Mouse (Mus musculus) lung, embryonic 15.5 days (tissue): ENCODE data around the gene Adnp. TPM values are rescaled to one million over a fixed set of nuclear protein-coding genes. Genes with fewer than 3 reads are reported as not detected.

Source experiments
- ATAC-seq: fragments of 200-750 bp; cut with Nextera tagmentation; 2 replicates; pipeline ENCODE4 v1.8.0; 2017; ENCODE audit warnings: moderate number of reproducible peaks, borderline replicate concordance; ENCODE audit not compliant: low FRiP score, low TSS enrichment; ENCODE audit errors: extremely low read depth
- H3K27ac ChIP-seq: fragments of 300-500 bp; sonication (generic); 2 replicates; pipeline ENCODE4 v1.5.1; 2015; ENCODE audit warnings: moderate library complexity, mild to moderate bottlenecking, inconsistent platforms
- H3K27me3 ChIP-seq: fragments of 300-500 bp; sonication (generic); 2 replicates; pipeline ENCODE4 v1.6.1; 2015; ENCODE audit warnings: inconsistent platforms
- H3K36me3 ChIP-seq: fragments of 300-500 bp; sonication (generic); 2 replicates; pipeline ENCODE4 v1.6.1; 2015; ENCODE audit warnings: inconsistent platforms
- H3K4me1 ChIP-seq: fragments of 300-500 bp; sonication (generic); 2 replicates; pipeline ENCODE4 v1.6.1; 2015; ENCODE audit warnings: inconsistent platforms
- H3K4me2 ChIP-seq: fragments of 300-500 bp; sonication (generic); 2 replicates; pipeline ENCODE4 v1.6.1; 2015; ENCODE audit warnings: inconsistent platforms, mild to moderate bottlenecking, moderate library complexity
- H3K4me3 ChIP-seq: fragments of 300-500 bp; sonication (generic); 2 replicates; pipeline ENCODE4 v1.5.1; 2015; ENCODE audit warnings: mild to moderate bottlenecking, inconsistent platforms
- H3K9ac ChIP-seq: fragments of 300-500 bp; sonication (generic); 2 replicates; pipeline ENCODE4 v1.6.1; 2015; ENCODE audit warnings: inconsistent platforms
- H3K9me3 ChIP-seq: fragments of 300-500 bp; sonication (generic); 2 replicates; pipeline ENCODE4 v1.6.1; 2016; ENCODE audit warnings: inconsistent platforms
- WGBS: fragments of 180-500 bp; shearing (Covaris S2); methylation state at CpG from one replicate; pipeline ENCODE4 v1.1.7; 2015; 5-methylcytosine and 5-hydroxymethylcytosine counted together
- polyA plus RNA-seq: library from polyadenylated mRNA; unstranded; fragments of >200 nt; fragmentation: Nextera tagmentation; extraction: Ambion mirVana; gene quantifications from 2 replicates; pipeline ENCODE4 v1.2.1, GENCODE M21; 2015

Adnp gene
- polyA plus RNA-seq, 1 experiment from 2014 or later, result 9.3 TPM

DNA sequence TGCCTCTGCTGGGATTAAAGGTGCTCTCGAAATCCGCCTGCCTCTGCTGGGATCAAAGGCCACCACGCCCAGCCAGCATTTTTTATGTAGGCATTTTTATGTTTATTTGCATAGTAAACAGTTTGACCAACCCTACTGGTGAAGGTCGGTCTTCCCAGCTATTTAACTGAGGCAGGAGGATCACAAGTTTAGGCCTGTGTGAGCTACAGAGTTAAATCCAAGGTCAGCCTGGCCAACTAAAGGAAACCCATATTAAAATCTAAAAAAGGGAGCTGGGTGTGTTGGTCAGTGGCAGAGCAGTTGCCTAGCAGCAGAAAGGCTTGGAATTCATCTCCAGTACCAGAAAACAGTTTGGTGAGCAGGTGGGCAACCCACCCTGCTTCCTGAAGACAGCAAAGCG, 26.4 kb upstream of the Adnp start:
- H3K4me2 ChIP-seq, result no peak overlapping the region
- ATAC-seq, result no peak
- H3K4me1 ChIP-seq, result peaks cover 25% of the 10 kb centered on the region
- H3K9ac ChIP-seq, result no peak overlapping the region
- no peak overlapping the region for H3K4me3 ChIP-seq
- peaks cover 12% of the 10 kb centered on the region for H3K36me3 ChIP-seq
- no peaks in the 10 kb centered on the region for H3K9me3 ChIP-seq
- WGBS, result 86% methylated on average over 5 of the region's 5 CpGs
- H3K27ac ChIP-seq, result no peak overlapping the region
- no peaks in the 10 kb centered on the region for H3K27me3 ChIP-seq

DNA sequence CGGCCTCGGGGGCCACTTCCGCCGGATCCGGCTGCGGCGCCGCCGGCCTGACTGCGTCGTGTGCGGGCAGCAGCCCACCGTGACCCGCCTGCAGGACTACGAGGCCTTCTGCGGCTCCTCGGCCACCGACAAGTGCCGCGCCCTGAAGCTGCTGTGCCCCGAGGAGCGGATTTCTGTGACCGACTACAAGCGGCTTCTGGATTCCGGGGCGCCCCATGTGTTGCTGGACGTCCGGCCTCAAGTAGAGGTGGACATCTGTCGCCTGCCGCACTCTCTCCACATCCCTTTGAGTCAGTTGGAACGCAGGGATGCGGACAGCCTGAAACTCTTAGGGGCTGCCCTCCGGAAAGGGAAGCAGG, 24.5 kb upstream of the Adnp start:
- WGBS, result 50% methylated on average over 30 of the region's 33 CpGs
- no peak overlapping the region for H3K27ac ChIP-seq
- no peak for ATAC-seq
- H3K9me3 ChIP-seq, result no peaks in the 10 kb centered on the region
- peaks cover 27% of the 10 kb centered on the region for H3K4me1 ChIP-seq
- peak overlapping the region; percentile 96 for H3K4me2 ChIP-seq
- H3K27me3 ChIP-seq, result no peaks in the 10 kb centered on the region
- H3K4me3 ChIP-seq, result peak overlapping the region; percentile 66
- peaks cover 15% of the 10 kb centered on the region for H3K36me3 ChIP-seq
- H3K9ac ChIP-seq, result peak overlapping the region; percentile 80

DNA sequence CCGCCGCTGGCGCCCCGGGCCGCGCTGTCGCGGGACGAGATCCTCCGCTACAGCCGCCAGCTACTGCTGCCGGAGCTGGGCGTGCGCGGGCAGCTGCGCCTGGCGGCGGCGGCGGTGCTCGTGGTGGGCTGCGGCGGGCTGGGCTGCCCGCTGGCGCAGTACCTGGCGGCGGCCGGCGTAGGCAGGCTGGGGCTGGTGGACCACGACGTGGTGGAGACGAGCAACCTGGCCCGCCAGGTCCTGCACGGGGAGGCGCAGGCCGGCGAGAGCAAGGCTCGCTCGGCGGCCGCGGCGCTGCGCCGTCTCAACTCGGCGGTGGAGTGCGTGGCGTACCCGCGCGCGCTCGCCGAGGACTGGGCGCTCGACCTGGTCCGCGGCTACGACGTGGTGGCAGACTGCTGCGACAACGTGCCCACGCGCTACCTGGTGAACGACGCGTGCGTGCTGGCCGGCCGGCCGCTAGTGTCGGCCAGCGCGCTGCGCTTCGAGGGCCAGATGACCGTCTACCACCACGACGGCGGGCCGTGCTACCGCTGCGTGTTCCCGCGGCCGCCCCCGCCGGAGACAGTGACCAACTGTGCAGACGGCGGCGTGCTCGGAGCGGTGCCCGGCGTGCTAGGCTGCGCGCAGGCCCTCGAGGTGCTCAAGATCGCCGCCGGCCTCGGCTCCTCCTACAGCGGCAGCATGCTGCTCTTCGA, 24.0 kb upstream of the Adnp start:
- 2% methylated on average over 90 of the region's 105 CpGs for WGBS
- Histone ChIP-seq H3K9ac (peak overlapping the region; percentile 80), H3K27me3 (no peaks in the 10 kb centered on the region), H3K4me3 (peak overlapping the region; percentile 66), H3K27ac (peak overlapping the region; percentile 88), H3K9me3 (no peaks in the 10 kb centered on the region), H3K36me3 (peaks cover 20% of the 10 kb centered on the region), H3K4me1 (peaks cover 27% of the 10 kb centered on the region), H3K4me2 (peak overlapping the region; percentile 96)
- peak; percentile 36; the same call in 1 of the 2 replicates for ATAC-seq

DNA sequence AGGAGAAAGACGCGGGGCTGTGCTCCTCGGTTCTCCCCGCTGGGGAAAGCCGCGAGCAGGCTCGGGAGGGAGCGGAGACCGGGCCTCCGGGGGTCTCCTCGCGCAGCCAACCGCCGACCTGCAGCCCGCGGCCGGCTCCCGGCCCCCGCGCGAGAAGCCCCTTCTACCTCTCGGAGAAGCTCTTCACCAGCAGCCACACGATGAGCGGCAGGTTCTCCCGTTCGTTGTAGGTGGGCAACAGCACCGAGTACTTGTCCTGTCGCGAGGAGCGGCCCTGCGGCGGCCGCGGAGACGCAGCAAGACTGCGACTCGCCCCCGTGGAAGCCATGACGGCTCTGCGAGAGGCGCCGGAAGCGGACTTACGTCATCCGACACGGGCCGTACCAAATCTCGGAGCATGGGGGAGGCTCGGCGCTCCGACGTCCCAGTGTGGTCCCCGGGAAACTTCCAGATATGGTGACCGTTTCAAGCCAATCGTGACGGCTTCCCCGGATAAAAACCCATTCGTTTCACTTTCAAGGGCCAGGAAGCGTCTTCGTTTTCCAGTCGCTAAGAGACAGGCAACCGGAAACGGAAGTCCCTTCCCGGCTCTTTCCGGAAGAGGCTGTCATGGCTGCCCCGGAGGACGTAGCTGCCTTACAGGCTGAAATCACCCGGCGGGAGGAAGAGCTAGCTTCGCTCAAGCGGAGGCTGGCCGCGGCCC, 23.3 kb upstream of the Adnp start, which contains the start of the genes Gm20716, Dpm1 and Mocs3:
Gene Gm20716, minus strand, starts transcription at position 339 of the 703 bp plus-strand sequence.
Gene Dpm1, minus strand, starts transcription at position 566 of the 703 bp plus-strand sequence.
Gene Mocs3, plus strand, starts transcription at position 597 of the 703 bp plus-strand sequence.
- Histone ChIP-seq H3K27me3 (no peaks in the 10 kb centered on the region), H3K36me3 (peaks cover 28% of the 10 kb centered on the region), H3K9ac (peak within 1 kb of the TSS; percentile 80), H3K4me3 (peak within 1 kb of the TSS; percentile 66), H3K27ac (peak within 1 kb of the TSS; percentile 88), H3K4me1 (peaks cover 27% of the 10 kb centered on the region), H3K4me2 (peak within 1 kb of the TSS; percentile 96), H3K9me3 (no peaks in the 10 kb centered on the region)
- WGBS, result under 1% methylated on average over 73 of the region's 73 CpGs
- ATAC-seq, result peak; percentile 84

DNA sequence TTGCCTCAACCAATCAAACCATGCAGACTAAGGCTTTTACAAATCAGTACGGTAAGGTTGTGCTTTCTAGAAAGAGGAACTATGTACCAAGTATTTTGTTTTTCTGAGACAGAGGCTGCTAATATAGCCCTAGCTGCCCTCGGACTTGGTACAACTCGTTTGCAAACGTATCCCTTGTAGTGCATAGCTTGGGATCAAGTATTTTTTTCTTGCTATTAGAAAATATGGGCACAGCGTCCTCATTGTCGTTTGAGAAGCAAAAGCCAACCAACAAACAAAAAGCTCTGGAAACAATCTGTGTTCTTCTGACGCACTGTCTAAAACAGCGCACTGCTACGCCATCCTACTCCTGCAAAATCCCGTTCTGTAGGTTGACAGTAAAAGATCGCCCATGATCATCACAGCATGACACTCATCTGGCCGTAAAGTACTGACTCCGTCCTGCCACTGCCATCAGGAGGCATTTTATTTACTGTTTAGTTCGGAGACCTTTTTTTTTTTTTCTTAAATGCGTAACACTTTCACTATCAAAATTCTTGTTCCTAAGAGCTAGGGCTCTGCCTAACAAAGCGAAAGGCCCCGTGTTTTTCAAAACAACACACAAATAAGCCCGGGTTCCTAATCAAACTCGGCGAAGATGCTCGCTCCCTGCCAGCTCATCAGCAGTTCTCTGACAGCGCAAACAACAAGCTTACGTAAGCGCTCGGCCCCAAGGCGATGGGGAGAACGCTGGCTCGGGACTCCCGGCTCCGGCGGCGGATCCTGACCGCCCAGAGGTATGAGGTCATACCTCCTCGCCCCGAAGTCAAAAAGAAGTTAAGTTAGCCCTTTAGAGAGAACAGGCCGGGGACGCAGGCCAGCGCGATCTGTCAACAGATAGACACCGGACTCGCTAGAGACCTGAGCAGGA, 22.5 kb upstream of the Adnp start:
- ATAC-seq, result 0 out of 2 replicates have a peak, but pooled peaks have one; percentile 15
- Histone ChIP-seq H3K9me3 (no peaks in the 10 kb centered on the region), H3K4me1 (peaks cover 27% of the 10 kb centered on the region), H3K36me3 (peaks cover 34% of the 10 kb centered on the region), H3K27ac (peak overlapping the region; percentile 88), H3K4me3 (peak overlapping the region; percentile 66), H3K9ac (peak overlapping the region; percentile 80), H3K4me2 (peak overlapping the region; percentile 96), H3K27me3 (no peaks in the 10 kb centered on the region)
- 16% methylated on average over 41 of the region's 41 CpGs for WGBS

DNA sequence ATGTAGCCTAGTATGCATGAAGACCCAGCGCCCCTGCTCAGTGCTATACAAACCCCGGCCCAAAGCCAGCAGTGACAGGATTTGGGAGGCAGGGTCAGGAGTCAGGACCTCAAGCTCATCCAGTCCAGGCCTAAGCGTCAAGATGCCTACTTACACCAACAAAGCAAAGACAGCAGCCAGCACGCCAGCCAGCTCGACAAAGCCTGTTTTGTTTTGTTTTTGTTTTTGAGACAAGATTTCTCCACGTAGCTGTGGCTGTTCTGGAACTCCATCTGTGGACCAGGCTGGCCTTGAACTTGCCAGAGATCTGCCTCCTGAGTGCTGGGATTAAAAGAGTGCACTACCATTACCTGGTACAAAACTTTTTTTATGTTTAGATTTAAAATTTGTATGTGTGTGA, 16.4 kb upstream of the Adnp start:
- no peaks in the 10 kb centered on the region for H3K9me3 ChIP-seq
- no peak overlapping the region for H3K27ac ChIP-seq
- no peak for ATAC-seq
- WGBS, result 86% methylated on average over 6 of the region's 6 CpGs
- H3K36me3 ChIP-seq, result peaks cover 74% of the 10 kb centered on the region
- no peak overlapping the region for H3K9ac ChIP-seq
- H3K4me2 ChIP-seq, result no peak overlapping the region
- no peak overlapping the region for H3K4me3 ChIP-seq
- no peaks in the 10 kb centered on the region for H3K27me3 ChIP-seq
- peaks cover 2% of the 10 kb centered on the region for H3K4me1 ChIP-seq

DNA sequence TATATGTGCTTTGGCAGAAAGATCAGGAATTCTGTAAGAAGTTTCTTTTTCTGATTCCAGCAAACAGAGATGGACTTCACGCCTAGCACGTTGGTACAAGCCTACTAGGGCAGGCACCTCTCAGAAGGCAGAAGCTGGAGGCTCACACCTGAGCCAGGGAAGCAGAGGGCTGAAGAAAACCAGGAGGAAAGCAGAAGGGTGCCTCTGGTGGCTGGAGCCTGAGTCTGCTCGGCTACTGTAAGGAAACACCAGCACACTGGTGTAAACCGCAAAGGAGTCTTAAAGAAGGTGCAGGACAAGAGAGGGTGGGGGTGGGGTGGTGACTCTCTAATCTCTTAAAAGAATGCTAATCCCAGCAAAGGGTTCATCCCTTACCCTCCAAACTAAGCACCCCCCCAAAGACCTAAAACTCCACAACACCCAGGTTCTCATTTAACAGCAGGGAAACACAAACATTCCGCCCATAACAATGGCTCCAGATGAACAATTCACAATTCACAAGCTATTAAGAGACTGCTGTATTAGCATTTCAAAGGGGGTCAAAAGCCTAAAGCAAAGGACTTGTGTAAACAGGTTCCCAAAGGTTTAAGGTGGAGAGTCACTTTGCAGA, 7.0 kb upstream of the Adnp start:
- ATAC-seq, result no peak
- WGBS, result 47% methylated on average over 5 of the region's 5 CpGs
- no peaks in the 10 kb centered on the region for H3K27me3 ChIP-seq
- no peak overlapping the region for H3K27ac ChIP-seq
- no peak overlapping the region for H3K9ac ChIP-seq
- H3K4me3 ChIP-seq, result no peak overlapping the region
- no peaks in the 10 kb centered on the region for H3K9me3 ChIP-seq
- no peaks in the 10 kb centered on the region for H3K4me1 ChIP-seq
- H3K36me3 ChIP-seq, result peaks cover 80% of the 10 kb centered on the region
- no peak overlapping the region for H3K4me2 ChIP-seq

DNA sequence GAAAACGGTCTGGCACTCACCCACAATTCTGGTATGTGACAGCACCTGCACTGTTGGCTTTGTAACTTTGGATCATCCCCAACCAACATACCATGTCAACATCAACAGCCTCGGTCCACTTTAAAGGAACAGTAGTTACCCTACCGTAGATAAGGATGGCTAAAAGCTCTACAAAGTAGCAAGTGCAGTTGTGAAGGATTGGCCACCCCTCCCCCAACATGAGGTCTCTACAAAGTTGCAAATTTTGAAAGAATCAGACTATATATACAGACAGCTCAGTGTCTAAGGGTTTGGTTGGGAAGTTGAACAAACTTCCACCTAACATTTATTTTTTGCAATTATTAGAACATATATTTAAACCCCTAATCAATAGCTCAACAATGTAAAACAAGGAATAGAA, 971 bp upstream of the Adnp start:
- H3K27ac ChIP-seq, result peak overlapping the region; percentile 98
- 0 out of 2 replicates have a peak overlapping the region, but pooled peaks have one; percentile 75 for H3K4me2 ChIP-seq
- H3K9me3 ChIP-seq, result no peaks in the 10 kb centered on the region
- no peak overlapping the region for H3K9ac ChIP-seq
- peaks cover 18% of the 10 kb centered on the region for H3K4me1 ChIP-seq
- no peak overlapping the region for H3K4me3 ChIP-seq
- 87% methylated on average over 3 of the region's 3 CpGs for WGBS
- no peak for ATAC-seq
- peaks cover 46% of the 10 kb centered on the region for H3K36me3 ChIP-seq
- H3K27me3 ChIP-seq, result no peaks in the 10 kb centered on the region

DNA sequence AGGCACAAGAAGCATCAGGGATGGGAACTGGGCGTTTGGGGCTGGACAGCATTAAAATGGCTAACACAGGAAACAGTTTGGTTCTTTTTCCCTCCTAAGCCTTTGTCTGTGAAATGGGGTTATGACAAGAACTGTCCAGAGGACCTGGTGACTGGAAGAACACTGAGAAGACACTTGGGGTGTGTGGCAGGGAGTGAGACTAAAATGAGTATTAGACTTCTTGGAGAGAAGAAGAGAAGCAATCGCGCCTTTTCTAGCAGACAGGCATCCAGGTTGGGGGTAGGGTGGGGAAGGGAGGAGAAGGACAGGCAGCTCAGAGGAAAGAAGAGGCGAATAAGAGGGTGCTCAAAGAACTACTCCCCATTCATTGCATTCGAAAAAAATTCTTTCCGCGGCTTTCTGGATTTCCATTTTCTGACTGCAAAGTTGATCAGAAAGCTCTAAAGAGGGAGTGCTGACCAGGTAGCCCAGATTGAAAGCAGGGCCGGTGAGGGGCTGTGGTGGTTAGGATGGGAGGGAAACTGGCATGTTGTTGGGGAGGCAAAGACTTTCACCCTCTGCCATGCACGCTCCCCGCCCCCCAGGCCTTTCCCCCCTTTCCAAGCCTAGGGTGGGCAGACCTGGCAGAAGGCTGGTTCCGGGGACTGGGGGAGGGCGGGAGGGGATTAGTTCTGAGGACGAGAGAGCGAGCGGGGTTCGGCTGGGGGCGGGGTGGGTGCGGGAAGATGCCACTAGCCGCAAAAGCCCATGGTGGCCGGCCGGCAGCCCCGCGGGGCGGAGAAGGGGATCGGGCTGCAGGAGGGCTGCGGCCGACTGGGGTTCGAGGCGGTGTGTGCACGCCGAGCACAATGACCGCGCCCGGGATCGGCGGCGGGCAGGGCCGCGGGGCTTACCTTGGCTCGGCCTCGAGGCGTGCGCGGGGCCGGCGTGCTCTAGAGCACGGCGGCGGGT, 956 bp downstream of the Adnp start:
- ATAC-seq, result peak; percentile 9; the same call in 1 of the 2 replicates
- no peaks in the 10 kb centered on the region for H3K9me3 ChIP-seq
- WGBS, result under 1% methylated on average over 43 of the region's 49 CpGs
- peak overlapping the region; percentile 98 for H3K27ac ChIP-seq
- H3K36me3 ChIP-seq, result peaks cover 27% of the 10 kb centered on the region; the same call in 1 of the 2 replicates
- peaks cover 25% of the 10 kb centered on the region for H3K4me1 ChIP-seq
- peak overlapping the region; percentile 100 for H3K4me3 ChIP-seq
- H3K4me2 ChIP-seq, result peak overlapping the region; percentile 75
- peak overlapping the region; percentile 99 for H3K9ac ChIP-seq
- no peaks in the 10 kb centered on the region for H3K27me3 ChIP-seq

DNA sequence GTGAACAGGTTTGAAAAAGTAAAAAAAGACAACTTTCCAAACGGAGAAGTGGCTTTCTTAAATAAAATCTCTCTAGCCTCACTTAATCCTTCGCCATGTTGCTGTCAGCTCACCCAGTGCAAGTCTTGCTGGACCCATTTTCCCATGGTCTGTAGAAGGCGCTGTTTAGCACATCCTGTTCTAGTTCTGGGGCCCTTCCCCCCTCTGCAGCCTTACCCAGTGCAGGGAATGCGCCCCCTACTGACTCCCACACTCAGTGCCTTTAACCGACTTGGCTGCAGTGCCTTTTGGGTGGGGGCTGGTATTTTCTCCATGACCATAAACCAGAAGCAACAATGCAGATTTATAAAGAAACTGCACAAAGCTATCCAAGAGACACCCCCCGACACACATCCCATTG, 1.6 kb downstream of the Adnp start:
- no peaks in the 10 kb centered on the region for H3K27me3 ChIP-seq
- H3K9me3 ChIP-seq, result no peaks in the 10 kb centered on the region
- H3K9ac ChIP-seq, result peak overlapping the region; percentile 99
- H3K4me3 ChIP-seq, result peak overlapping the region; percentile 100
- peak; percentile 50; the same call in 1 of the 2 replicates for ATAC-seq
- H3K36me3 ChIP-seq, result peaks cover 21% of the 10 kb centered on the region; the same call in 1 of the 2 replicates
- 3% methylated on average over 6 of the region's 6 CpGs for WGBS
- peak overlapping the region; percentile 75 for H3K4me2 ChIP-seq
- H3K27ac ChIP-seq, result peak overlapping the region; percentile 98
- peaks cover 31% of the 10 kb centered on the region for H3K4me1 ChIP-seq
